Mouse (Mus musculus) urinary bladder, postnatal 4 days (tissue): Measurements from ENCODE around the gene Adprm.

Experiments
- DNase-seq, 2 experiments: peaks; one replicate each; pipeline ENCODE4 v3.0.0; 2021 to 2022; ENCODE audit warnings: low spot score in 2 of 2

The Adprm gene

DNA sequence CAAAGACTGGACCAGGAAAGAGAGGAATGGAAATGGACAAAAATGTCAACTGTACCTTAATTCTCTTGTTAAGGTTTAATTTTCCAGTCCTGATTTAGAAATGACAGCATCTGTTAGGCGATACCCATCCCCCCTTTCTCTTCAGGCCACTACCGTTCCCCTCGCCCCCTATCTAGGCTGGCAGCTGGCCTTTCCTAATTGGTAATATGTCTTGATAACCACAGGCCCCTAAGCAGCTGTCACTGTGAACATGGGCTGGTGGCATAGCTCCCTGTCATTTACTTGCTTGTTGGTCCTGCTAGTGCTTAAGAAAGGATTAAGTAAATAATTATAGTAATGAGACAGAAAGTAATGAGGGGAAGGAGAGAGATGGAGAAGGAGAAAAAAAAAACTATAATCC, 25.0 kb upstream of the Adprm start:
- no peak for DNase-seq

DNA sequence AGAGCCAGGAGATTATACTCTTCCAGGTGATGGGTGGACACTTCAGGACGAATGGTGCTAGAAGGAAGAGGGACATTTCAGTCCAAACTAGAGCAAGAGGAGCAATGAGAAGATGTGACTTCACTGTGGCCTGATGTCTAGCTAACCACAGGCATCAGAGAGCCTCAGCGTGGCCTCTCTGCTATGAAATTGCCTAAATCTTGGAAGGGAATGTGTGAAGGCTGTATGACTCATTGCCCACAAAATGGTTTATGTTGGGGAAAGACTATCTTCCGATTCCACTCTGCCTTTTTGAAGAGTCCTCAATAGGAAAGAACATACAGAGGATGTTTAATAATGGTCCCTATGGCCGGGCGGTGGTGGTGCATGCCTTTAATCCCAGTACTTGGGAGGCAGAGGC, 24.4 kb upstream of the Adprm start:
- no peak for DNase-seq

- no peak for DNase-seq
These were observed 22.6 kb upstream of the Adprm start for GRCm38 (mm10) chr11:67075036-67075435.

DNA sequence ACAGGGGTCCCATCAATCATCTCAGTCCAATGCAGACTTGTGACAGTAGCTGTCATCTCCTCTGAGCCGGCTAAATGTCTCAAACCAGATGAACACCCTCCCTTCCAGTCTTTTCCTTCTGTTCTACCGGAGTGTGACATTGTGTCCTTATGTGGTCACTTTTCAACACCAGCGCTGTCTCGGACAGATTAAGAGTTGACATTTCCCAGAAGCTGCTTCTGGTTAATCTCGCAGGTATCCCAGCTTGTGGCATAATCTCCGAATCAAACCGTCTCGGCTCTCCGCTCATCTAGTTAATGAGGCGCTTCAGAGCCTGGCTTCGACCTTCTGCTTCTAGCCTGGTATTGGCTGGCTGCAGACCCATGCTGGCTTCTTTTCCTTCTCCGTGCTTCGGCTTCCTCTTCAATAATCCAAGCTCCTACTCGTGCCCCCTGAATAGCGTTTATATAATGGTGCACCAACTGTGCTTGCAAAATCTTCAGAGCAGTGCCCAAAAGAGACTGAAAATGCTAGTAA, 20.3 kb upstream of the Adprm start:
- DNase-seq: no peak

DNA sequence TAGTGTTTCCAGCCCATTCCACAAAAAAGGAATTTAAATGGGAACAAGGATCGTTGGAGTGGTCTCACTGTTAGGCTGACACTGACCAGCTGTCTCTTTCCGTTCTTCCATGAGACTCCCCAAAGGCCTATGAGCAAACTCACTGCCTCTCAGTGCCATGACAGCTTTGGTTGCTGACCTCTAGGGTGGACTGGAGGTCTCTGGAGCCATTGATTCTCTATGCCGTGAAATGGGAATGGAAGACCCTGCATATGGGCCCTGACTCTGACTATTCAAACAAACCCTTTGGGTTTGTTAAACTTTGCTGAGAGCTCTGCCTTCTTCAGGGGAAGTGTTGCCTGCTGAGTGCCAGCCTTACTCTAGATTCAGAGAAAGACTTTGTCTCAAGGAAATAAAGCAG, 15.3 kb upstream of the Adprm start:
- no peak for DNase-seq

GRCm38 (mm10) chr11:67062726-67063125, 10.3 kb upstream of the Adprm start:
- DNase-seq: no peak

DNA sequence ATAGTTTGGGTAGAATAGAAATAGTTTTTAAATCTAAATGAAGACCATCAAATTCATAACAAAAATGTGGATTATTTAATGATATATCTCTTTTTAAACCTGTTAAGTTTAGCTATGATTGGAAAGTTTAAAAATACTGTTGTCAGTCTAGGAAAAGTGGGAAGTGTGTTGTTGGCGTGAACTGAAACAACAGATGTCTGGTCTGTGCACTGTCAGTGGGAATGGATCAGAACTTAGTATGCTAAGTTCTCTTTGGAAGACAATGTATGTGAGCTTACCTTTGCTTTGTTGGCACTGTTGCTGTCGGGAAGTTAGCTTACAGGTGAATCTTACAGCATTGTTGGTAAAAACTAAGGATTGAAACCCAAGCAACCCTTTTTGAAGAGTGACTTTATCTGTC, 8.9 kb upstream of the Adprm start:
- no peak for DNase-seq

GRCm38 (mm10) chr11:67054754-67055365, 2.5 kb upstream of the Adprm start:
- DNase-seq: no peak

DNA sequence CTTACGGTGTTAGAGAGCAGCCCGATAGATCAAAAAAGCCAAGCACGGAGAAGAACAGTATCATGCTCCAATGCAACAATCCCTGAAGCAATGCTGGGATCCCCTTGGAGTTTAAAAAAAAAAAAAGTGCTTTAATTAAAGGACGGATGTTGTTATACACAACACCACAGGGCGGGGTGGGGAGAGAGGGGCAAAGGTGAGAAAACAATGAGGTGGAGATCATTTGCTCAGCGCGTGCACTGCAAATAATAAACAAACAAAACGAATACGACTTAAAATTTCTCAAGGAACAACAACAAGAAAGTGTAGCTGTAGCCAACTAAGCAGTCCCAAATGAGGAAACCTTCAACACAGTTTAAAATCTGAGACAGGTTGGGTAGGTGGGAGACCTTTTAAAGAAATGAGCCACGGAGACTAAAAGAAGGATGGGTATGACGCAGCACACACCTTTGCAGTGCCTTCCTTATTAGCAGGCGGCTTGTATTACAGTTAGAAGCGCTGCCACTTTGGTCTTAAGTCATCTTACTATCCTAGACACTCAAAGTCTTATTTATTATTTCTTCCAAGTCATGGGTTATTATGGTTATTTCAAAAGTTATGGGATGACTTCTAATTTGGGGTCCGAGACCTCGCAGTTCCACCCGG, 596 bp downstream of the Adprm start:
- no peak for DNase-seq

- DNase-seq: no peak
These were observed 3.1 kb downstream of the Adprm start for GRCm38 (mm10) chr11:67049256-67049655.

DNA sequence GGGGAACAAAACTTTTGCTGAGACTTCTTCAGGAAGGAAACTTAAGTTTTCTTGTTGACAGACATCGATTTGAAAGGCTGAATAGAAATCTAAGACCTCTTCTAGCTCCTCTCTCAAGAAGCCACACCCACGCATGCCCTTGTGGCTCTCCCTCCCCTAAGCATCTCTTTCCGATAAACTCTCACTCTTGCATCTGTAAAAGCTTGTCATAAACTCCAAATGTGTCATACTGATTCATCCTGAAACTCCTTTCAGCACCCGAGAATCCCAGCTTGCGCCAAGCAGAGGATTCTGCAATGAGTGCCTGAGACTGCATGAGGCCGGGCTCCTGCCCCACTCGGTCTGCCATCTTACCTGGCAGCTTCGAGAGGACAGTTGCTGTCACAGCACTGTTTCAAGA, 3.9 kb downstream of the Adprm start:
- DNase-seq: no peak

GRCm38 (mm10) chr11:67047199-67047598, 5.2 kb downstream of the Adprm start:
- no peak for DNase-seq

DNA sequence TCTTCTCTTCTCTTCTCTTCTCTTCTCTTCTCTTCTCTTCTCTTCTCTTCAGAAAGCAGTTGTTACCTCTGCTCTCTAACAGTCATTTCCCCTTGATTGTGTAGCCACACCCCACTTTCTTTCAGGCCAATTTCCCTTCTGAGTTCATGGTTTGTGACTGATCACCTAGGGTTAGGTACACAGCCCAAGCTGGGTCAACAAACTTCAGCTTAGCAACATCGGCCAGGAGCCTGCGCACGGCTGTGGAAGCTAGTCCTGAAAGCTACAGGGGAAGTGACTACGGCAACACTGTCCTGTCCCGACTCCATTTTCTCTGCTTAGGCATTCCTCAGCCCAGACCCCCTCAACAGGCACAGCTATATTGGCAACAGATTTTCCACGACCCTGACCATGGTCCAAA, 7.4 kb downstream of the Adprm start:
- no peak for DNase-seq

- DNase-seq: no peak
These were observed 9.4 kb downstream of the Adprm start for GRCm38 (mm10) chr11:67043007-67043406.

DNA sequence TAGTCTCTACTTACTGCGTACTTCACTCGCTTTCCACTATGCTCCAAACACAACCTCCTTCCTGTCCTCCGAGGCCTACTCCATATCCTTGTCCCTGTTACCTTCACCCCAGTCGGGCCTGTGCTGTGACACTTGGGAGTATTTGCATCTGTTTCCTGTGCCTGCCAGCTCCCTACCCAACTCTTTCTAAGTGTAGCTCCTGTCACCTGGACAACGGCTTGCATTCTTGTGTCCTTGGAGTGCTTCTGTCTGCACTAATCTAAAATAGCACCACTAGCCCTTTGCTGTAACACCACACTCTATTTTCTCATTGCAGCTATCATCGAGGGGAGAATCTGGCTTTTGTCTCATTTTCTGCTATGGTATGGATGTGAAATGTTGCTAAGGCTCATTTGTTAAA, 11.9 kb downstream of the Adprm start:
- no peak for DNase-seq

DNA sequence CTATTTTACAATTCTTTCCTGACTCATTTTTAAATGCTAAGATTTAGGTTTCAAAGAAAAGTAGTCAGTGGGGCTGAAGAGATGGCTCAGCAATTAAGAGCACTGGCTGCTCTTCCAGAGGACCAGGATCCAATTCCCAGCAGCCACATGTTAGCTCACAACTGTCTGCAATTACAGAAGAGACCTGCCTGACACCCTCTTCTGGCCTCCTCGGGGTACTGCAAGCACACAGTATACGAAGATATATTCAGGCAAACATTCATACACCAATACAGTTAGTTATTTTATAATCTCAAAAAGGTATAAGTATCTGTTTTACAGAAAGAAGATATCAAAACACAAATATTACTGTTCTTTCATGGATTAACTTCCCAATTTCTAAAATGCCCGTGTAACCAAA, 12.6 kb downstream of the Adprm start:
- no peak for DNase-seq

DNA sequence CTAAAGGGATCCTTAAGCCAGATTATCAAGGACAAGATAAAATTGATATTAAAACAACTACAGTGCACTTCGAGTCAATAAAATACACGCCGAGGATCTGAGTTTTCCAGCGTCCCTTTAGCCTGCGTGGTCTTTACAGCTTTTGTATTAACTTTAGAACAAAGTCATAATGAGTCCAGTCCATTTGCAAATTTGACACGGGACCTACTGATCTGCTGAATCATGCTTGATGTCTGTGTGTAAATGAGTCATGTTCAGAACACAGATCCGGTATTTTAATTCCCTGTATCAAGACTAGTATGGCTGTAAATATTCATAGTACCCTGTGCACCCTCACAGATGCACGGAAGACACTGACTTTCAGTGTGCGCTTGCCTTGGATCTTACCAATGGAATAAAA, 15.5 kb downstream of the Adprm start:
- DNase-seq: no peak

DNA sequence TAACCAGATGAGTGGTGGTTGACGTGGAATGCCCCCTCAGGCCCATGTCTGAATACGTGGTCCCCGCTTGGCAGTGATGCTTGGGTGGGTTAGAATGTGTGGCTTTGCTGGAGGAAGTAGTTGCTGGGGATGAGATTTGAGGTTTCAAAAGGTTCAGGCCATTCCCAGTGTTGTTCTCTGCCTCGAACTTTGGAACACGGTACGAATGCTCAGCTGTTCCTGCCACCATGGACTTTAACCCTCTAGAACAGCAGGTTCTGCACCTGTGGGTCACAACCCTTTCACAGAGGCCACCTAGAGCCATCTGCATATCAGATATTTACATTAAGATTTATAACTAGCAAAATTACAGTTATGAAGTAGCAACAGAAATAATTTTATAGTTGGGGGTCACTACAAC, 16.2 kb downstream of the Adprm start:
- no peak for DNase-seq

GRCm38 (mm10) chr11:67034775-67035485, 17.5 kb downstream of the Adprm start:
- no peak for DNase-seq

DNA sequence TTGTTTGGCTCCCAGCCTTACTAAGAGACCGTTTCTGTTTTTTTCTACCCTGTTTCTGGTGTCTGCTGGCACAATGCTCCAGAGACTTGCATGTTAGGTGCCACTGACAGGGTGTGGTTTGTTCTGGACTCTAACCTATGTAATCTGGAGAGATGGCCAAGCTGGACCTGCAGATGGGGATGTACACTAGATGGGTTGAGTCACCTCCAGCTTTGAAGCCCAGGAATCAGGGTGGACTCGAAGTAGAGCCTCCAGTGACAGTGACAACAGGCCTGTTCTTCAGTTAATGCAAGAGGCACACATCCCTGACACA, 20.8 kb downstream of the Adprm start:
- no peak for DNase-seq

GRCm38 (mm10) chr11:67030904-67031602, 21.3 kb downstream of the Adprm start:
- no peak for DNase-seq

- DNase-seq: peak; percentile 92 to 94
These were observed 27.4 kb downstream of the Adprm start, which contains the start of gene Tmem220 for GRCm38 (mm10) chr11:67024867-67025477. Tmem220 (plus strand) TSS chr11:67025154.
